Mouse (Mus musculus): Measurements from ENCODE around the gene Gm10160. TPM values are rescaled to one million over a fixed set of nuclear protein-coding genes. Genes with fewer than 3 reads are reported as not detected.
A peak's percentile ranks its signal among the peaks of the same experiment; 100 is the strongest.

Gm10160 gene
- polyA plus RNA-seq, 1 experiment from 2014 or later: not detected

GRCm38 (mm10) chr7:81827806-81828667 is 27.6 kb downstream of the Gm10160 start:
- ATAC-seq: no peak

GRCm38 (mm10) chr7:81825381-81825780 is 30.2 kb downstream of the Gm10160 start:
- no peaks in the 10 kb centered on the region for H3K36me3 ChIP-seq (ENCODE audit: insufficient read depth, low read length)
- WGBS: 6% methylated on average over 3 of the region's 3 CpGs
- no peak overlapping the region for H3K4me2 ChIP-seq (replicated peaks; ENCODE audit: low read depth, low read length)
- no peaks in the 10 kb centered on the region for H3K27me3 ChIP-seq (replicated peaks; ENCODE audit: insufficient read depth, low read length)
- no peaks in the 10 kb centered on the region for H3K9me3 ChIP-seq (ENCODE audit: low read length)
- no peak overlapping the region for H3K4me3 ChIP-seq (ENCODE audit: low read depth, low read length)
- DNase-seq (ENCODE audit: low spot score) (no peak), ATAC-seq (no peak)
- no peak overlapping the region for H3K9ac ChIP-seq (replicated peaks; ENCODE audit: low read depth)
- H3K4me1 ChIP-seq (ENCODE audit: insufficient read depth, low read depth, low read length): peaks cover 14% of the 10 kb centered on the region; the same call in 1 of the 2 replicates
- H3K27ac ChIP-seq (ENCODE audit: low read length): no peak overlapping the region
- TF ChIP-seq EP300 (IDR thresholded peaks at IDR 0.05): no peak
- no peak for TF ChIP-seq CTCF (IDR thresholded peaks at IDR 0.05)

More at GRCm38 (mm10) chr7:81827806-81828667, 27.6 kb downstream of the Gm10160 start:
- DNase-seq (ENCODE audit: low spot score): peak; percentile 40
- Histone ChIP-seq H3K27me3 (replicated peaks; ENCODE audit: insufficient read depth, low read length) (no peaks in the 10 kb centered on the region), H3K4me1 (ENCODE audit: insufficient read depth, low read depth, low read length) (peaks cover 14% of the 10 kb centered on the region; the same call in 1 of the 2 replicates), H3K27ac (ENCODE audit: low read length) (peak overlapping the region; percentile 94), H3K9me3 (ENCODE audit: low read length) (no peaks in the 10 kb centered on the region), H3K9ac (replicated peaks; ENCODE audit: low read depth) (peak overlapping the region; percentile 63), H3K4me3 (ENCODE audit: low read depth, low read length) (peak overlapping the region; percentile 77), H3K4me2 (replicated peaks; ENCODE audit: low read depth, low read length) (peak overlapping the region; percentile 70), H3K36me3 (ENCODE audit: insufficient read depth, low read length) (no peaks in the 10 kb centered on the region)
- TF ChIP-seq EP300 (IDR thresholded peaks at IDR 0.05) (no peak), CTCF (IDR thresholded peaks at IDR 0.05) (no peak)
- WGBS: 17% methylated on average over 17 of the region's 17 CpGs

DNA sequence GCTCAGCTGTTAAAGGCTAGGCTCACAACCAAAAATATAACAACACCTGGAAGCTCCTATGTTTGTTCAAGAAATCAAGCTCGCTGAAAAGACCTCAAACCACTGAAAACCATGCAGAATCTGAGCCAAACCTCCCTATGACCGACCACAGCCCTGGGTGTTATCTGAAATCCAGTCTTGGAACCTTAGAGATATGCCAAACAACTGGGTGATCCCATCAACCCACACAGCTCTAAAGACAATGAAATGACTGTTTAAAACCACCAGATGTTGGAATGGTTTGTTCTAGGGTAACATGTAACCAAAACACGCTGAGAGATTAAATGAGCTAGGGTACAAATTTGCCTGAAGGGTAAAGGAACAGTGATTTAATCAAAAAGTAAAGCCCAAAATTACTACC is 30.7 kb downstream of the Gm10160 start:
- no peak for TF ChIP-seq EP300 (IDR thresholded peaks at IDR 0.05)
- Histone ChIP-seq H3K4me3 (ENCODE audit: low read depth, low read length) (no peak overlapping the region), H3K36me3 (ENCODE audit: insufficient read depth, low read length) (no peaks in the 10 kb centered on the region), H3K9ac (replicated peaks; ENCODE audit: low read depth) (no peak overlapping the region), H3K27ac (ENCODE audit: low read length) (no peak overlapping the region), H3K4me2 (replicated peaks; ENCODE audit: low read depth, low read length) (no peak overlapping the region), H3K27me3 (replicated peaks; ENCODE audit: insufficient read depth, low read length) (no peaks in the 10 kb centered on the region), H3K9me3 (ENCODE audit: low read length) (no peaks in the 10 kb centered on the region), H3K4me1 (ENCODE audit: insufficient read depth, low read depth, low read length) (peaks cover 14% of the 10 kb centered on the region; the same call in 1 of the 2 replicates)
- no peak for ATAC-seq
- 41% methylated on average over 3 of the region's 3 CpGs for WGBS
- DNase-seq (ENCODE audit: low spot score): no peak

GRCm38 (mm10) chr7:81806067-81806466 is 49.5 kb downstream of the Gm10160 start:
- Histone ChIP-seq H3K4me3 (ENCODE audit: low read depth, low read length) (no peak overlapping the region), H3K36me3 (ENCODE audit: insufficient read depth, low read length) (no peaks in the 10 kb centered on the region), H3K27me3 (replicated peaks; ENCODE audit: insufficient read depth, low read length) (no peaks in the 10 kb centered on the region), H3K4me1 (ENCODE audit: insufficient read depth, low read depth, low read length) (no peaks in the 10 kb centered on the region), H3K27ac (ENCODE audit: low read length) (no peak overlapping the region), H3K9me3 (ENCODE audit: low read length) (no peaks in the 10 kb centered on the region), H3K4me2 (replicated peaks; ENCODE audit: low read depth, low read length) (no peak overlapping the region), H3K9ac (replicated peaks; ENCODE audit: low read depth) (no peak overlapping the region)
- no peak for DNase-seq (ENCODE audit: low spot score)
- WGBS: 88% methylated on average over 5 of the region's 5 CpGs
- TF ChIP-seq CTCF (IDR thresholded peaks at IDR 0.05): no peak
- no peak for TF ChIP-seq EP300 (IDR thresholded peaks at IDR 0.05)
- ATAC-seq: no peak

Other genes with a start within 250 kb of the Gm10160 start
- gene Homer2, start 148.3 kb downstream of the Gm10160 start, polyA plus RNA-seq (2015; fragmentation: Nextera tagmentation; extraction: Ambion mirVana): 16.8 and 18.6 TPM in 2 replicates
- 138 and 140 TPM in 2 replicates for gene Ramac, start 92.9 kb downstream of the Gm10160 start, polyA plus RNA-seq (2015; fragmentation: Nextera tagmentation; extraction: Ambion mirVana)
- 30.3 and 31.0 TPM in 2 replicates for gene 3110040N11Rik, start 66.3 kb downstream of the Gm10160 start, polyA plus RNA-seq (2015; fragmentation: Nextera tagmentation; extraction: Ambion mirVana)
- 51.8 and 54.3 TPM in 2 replicates for gene Btbd1, start 26.4 kb downstream of the Gm10160 start, polyA plus RNA-seq (2015; fragmentation: Nextera tagmentation; extraction: Ambion mirVana)
- 12.8 and 14.4 TPM in 2 replicates for gene Tm6sf1, start 3.2 kb upstream of the Gm10160 start, polyA plus RNA-seq (2015; fragmentation: Nextera tagmentation; extraction: Ambion mirVana)
- gene Hdgfl3, start 78.7 kb upstream of the Gm10160 start, polyA plus RNA-seq (2015; fragmentation: Nextera tagmentation; extraction: Ambion mirVana): 6.1 and 6.4 TPM in 2 replicates
- gene Bnc1, start 136.5 kb upstream of the Gm10160 start, polyA plus RNA-seq (2015; fragmentation: Nextera tagmentation; extraction: Ambion mirVana): 0.58 and 0.61 TPM in 2 replicates

Data from lung, postnatal 0 days (tissue).